Comparison of ENCODE assay signal across 15 mouse cellular contexts in genomic region chr13:41402441-41403003, GRCm38 (mm10).
A peak's percentile ranks its signal among the peaks of the same experiment; 100 is the strongest.
DNase-seq lines count a peak whose midpoint lies in the region; ATAC-seq and TF ChIP-seq lines count a peak whose summit lies in the region.
"Had no signal": no experiment of that assay in that cellular context is flagged by ENCODE, and none has a peak within 500 bp of the region (broad histone marks: within the 10 kb centered on the region; RNA-seq: fewer than 3 reads in every experiment).

No protein-coding gene starts in this region.

- no peak overlapping the region for H3K9ac ChIP-seq in hindbrain, embryonic 15.5 days
- no peak overlapping the region for H3K9ac ChIP-seq in hindbrain, embryonic 12.5 days
- no peak overlapping the region for H3K9ac ChIP-seq in neural tube, embryonic 11.5 days (ENCODE audit: low read length)
- H3K9ac ChIP-seq in intestine, postnatal 0 days (ENCODE audit: low read depth, low read length) = no peak overlapping the region
- no peak overlapping the region for H3K9ac ChIP-seq in forebrain, embryonic 15.5 days (replicated peaks)
- H3K9ac ChIP-seq: embryonic facial prominence, embryonic 12.5 days; forebrain, embryonic 13.5 days; limb, embryonic 12.5 days had no signal

- H3K27ac ChIP-seq in hindbrain, embryonic 15.5 days (replicated peaks) = 0 out of 2 replicates have a peak overlapping the region, but pooled peaks have one; percentile 15
- no peak overlapping the region for H3K27ac ChIP-seq in hindbrain, embryonic 12.5 days
- peak overlapping the region; percentile 47 for H3K27ac ChIP-seq in neural tube, embryonic 11.5 days (ENCODE audit: low read depth, low read length)
- peak overlapping the region; percentile 2 for H3K27ac ChIP-seq in intestine, postnatal 0 days (ENCODE audit: low read depth, low read length)
- no peak overlapping the region for H3K27ac ChIP-seq in forebrain, embryonic 15.5 days (replicated peaks)
- H3K27ac ChIP-seq: embryonic facial prominence, embryonic 12.5 days; forebrain, embryonic 13.5 days; limb, embryonic 12.5 days had no signal

- TF ChIP-seq CTCF in intestine, postnatal 0 days (IDR thresholded peaks at IDR 0.05; ENCODE audit: low read depth) = no peak

- no peak overlapping the region for H3K4me3 ChIP-seq in hindbrain, embryonic 15.5 days
- H3K4me3 ChIP-seq in hindbrain, embryonic 12.5 days = no peak overlapping the region
- H3K4me3 ChIP-seq in neural tube, embryonic 11.5 days (ENCODE audit: low read depth, low read length) = no peak overlapping the region
- no peak overlapping the region for H3K4me3 ChIP-seq in intestine, postnatal 0 days (ENCODE audit: low read depth, low read length)
- no peak overlapping the region for H3K4me3 ChIP-seq in forebrain, embryonic 15.5 days
- H3K4me3 ChIP-seq: embryonic facial prominence, embryonic 12.5 days; forebrain, embryonic 13.5 days; limb, embryonic 12.5 days had no signal

- H3K27me3 ChIP-seq in hindbrain, embryonic 15.5 days = no peaks in the 10 kb centered on the region
- H3K27me3 ChIP-seq in hindbrain, embryonic 12.5 days = no peaks in the 10 kb centered on the region
- H3K27me3 ChIP-seq in neural tube, embryonic 11.5 days (ENCODE audit: control insufficient read depth, insufficient read depth, low read length) = no peaks in the 10 kb centered on the region
- H3K27me3 ChIP-seq in intestine, postnatal 0 days (replicated peaks; ENCODE audit: control insufficient read depth, insufficient read depth, low read length) = no peaks in the 10 kb centered on the region
- no peaks in the 10 kb centered on the region for H3K27me3 ChIP-seq in splenic B cell, adult 2 months (ENCODE audit: control insufficient read depth, insufficient read depth, low read length, poor library complexity, severe bottlenecking)
- no peaks in the 10 kb centered on the region for H3K27me3 ChIP-seq in forebrain, embryonic 15.5 days
- H3K27me3 ChIP-seq: embryonic facial prominence, embryonic 12.5 days; forebrain, embryonic 13.5 days; limb, embryonic 12.5 days had no signal

- no peak for DNase-seq in neural tube, embryonic 11.5 days (ENCODE audit: low spot score)
- DNase-seq in neural tube, embryonic 10.5 days (ENCODE audit: extremely low spot score, low spot score) = no peak
- peak; percentile 73 for DNase-seq in splenic B cell, adult 2 months (ENCODE audit: low read depth, low spot score)
- DNase-seq in c-Kit-positive CD71-positive TER-119-positive erythroid progenitor cells, embryonic 14.5 days (ENCODE audit: low spot score) = no peak
- DNase-seq: adrenal gland, postnatal 36 days; cerebellum, adult 9-10 months; gastrocnemius, postnatal 14 days; layer of hippocampus, adult 9-11 months had no signal

- no peaks in the 10 kb centered on the region for H3K36me3 ChIP-seq in hindbrain, embryonic 15.5 days
- no peaks in the 10 kb centered on the region for H3K36me3 ChIP-seq in hindbrain, embryonic 12.5 days
- H3K36me3 ChIP-seq in neural tube, embryonic 11.5 days (ENCODE audit: control insufficient read depth, insufficient read depth, low read length) = no peaks in the 10 kb centered on the region
- H3K36me3 ChIP-seq in intestine, postnatal 0 days (ENCODE audit: control insufficient read depth, insufficient read depth) = no peaks in the 10 kb centered on the region
- peaks cover 6% of the 10 kb centered on the region for H3K36me3 ChIP-seq in splenic B cell, adult 2 months (ENCODE audit: control insufficient read depth, insufficient read depth, low read length, poor library complexity, severe bottlenecking)
- H3K36me3 ChIP-seq in forebrain, embryonic 15.5 days = no peaks in the 10 kb centered on the region
- H3K36me3 ChIP-seq: embryonic facial prominence, embryonic 12.5 days; limb, embryonic 12.5 days had no signal

- no peak overlapping the region for H3K4me2 ChIP-seq in hindbrain, embryonic 15.5 days
- H3K4me2 ChIP-seq in hindbrain, embryonic 12.5 days (replicated peaks) = no peak overlapping the region
- H3K4me2 ChIP-seq in neural tube, embryonic 11.5 days (ENCODE audit: low read depth) = no peak overlapping the region
- no peak overlapping the region for H3K4me2 ChIP-seq in intestine, postnatal 0 days (replicated peaks; ENCODE audit: low read depth)
- no peak overlapping the region for H3K4me2 ChIP-seq in forebrain, embryonic 15.5 days (replicated peaks)
- H3K4me2 ChIP-seq: embryonic facial prominence, embryonic 12.5 days; forebrain, embryonic 13.5 days; limb, embryonic 12.5 days had no signal

- H3K4me1 ChIP-seq in hindbrain, embryonic 15.5 days (replicated peaks) = no peaks in the 10 kb centered on the region
- peaks cover 12% of the 10 kb centered on the region for H3K4me1 ChIP-seq in hindbrain, embryonic 12.5 days
- peaks cover 9% of the 10 kb centered on the region for H3K4me1 ChIP-seq in neural tube, embryonic 11.5 days (ENCODE audit: control insufficient read depth, insufficient read depth, low read length)
- peaks cover 10% of the 10 kb centered on the region for H3K4me1 ChIP-seq in intestine, postnatal 0 days (replicated peaks; ENCODE audit: control insufficient read depth, insufficient read depth, low read length)
- no peaks in the 10 kb centered on the region for H3K4me1 ChIP-seq in forebrain, embryonic 15.5 days
- H3K4me1 ChIP-seq: embryonic facial prominence, embryonic 12.5 days; forebrain, embryonic 13.5 days had no signal

- 0 out of 2 replicates have a peak, but pooled peaks have one; percentile 23 for ATAC-seq in hindbrain, embryonic 15.5 days (ENCODE audit: low FRiP score, low read depth)
- no peak for ATAC-seq in hindbrain, embryonic 12.5 days (ENCODE audit: low FRiP score)
- peak; percentile 51 for ATAC-seq in neural tube, embryonic 11.5 days (ENCODE audit: insufficient read depth, low FRiP score, low TSS enrichment)
- ATAC-seq in intestine, postnatal 0 days = no peak
- no peak for ATAC-seq in forebrain, embryonic 15.5 days (replicated peaks)
- ATAC-seq: forebrain, embryonic 13.5 days had no signal

- WGBS in hindbrain, embryonic 15.5 days = 33% methylated on average over 6 of the region's 6 CpGs
- WGBS in hindbrain, embryonic 12.5 days = 45% methylated on average over 6 of the region's 6 CpGs
- 39% methylated on average over 6 of the region's 6 CpGs for WGBS in neural tube, embryonic 11.5 days
- WGBS in intestine, postnatal 0 days = 34% methylated on average over 6 of the region's 6 CpGs
- WGBS in forebrain, embryonic 15.5 days = 58% methylated on average over 6 of the region's 6 CpGs

- no peaks in the 10 kb centered on the region for H3K9me3 ChIP-seq in hindbrain, embryonic 15.5 days
- no peaks in the 10 kb centered on the region for H3K9me3 ChIP-seq in hindbrain, embryonic 12.5 days (replicated peaks)
- no peaks in the 10 kb centered on the region for H3K9me3 ChIP-seq in neural tube, embryonic 11.5 days (ENCODE audit: control insufficient read depth, low read length)
- H3K9me3 ChIP-seq in intestine, postnatal 0 days (ENCODE audit: control insufficient read depth) = no peaks in the 10 kb centered on the region
- no peaks in the 10 kb centered on the region for H3K9me3 ChIP-seq in forebrain, embryonic 15.5 days
- H3K9me3 ChIP-seq: embryonic facial prominence, embryonic 12.5 days; forebrain, embryonic 13.5 days; limb, embryonic 12.5 days had no signal

Comparison
In these comparisons a context has a peak if more than half of its experiments do, and no peak if none do; other contexts are left out.
1. ATAC-seq: peak in hindbrain, embryonic 15.5 days (single experiment) and neural tube, embryonic 11.5 days (single experiment); none in hindbrain, embryonic 12.5 days (single experiment), intestine, postnatal 0 days (single experiment) and forebrain, embryonic 15.5 days (single experiment).
2. H3K27ac ChIP-seq: peak in hindbrain, embryonic 15.5 days (single experiment), neural tube, embryonic 11.5 days (single experiment) and intestine, postnatal 0 days (single experiment); none in hindbrain, embryonic 12.5 days (single experiment) and forebrain, embryonic 15.5 days (single experiment).